Mouse (Mus musculus) kidney, postnatal 36 days (tissue): ENCODE measurements at regions not wholly inside any gene's neighbourhood (a gene's known extent, or its start where the extent isn't known, plus 50 kb on each side); places are given as distances from the start of the nearest gene placed in this dataset.
"Not testable (repeated sequence)": the region's sequence is repeated elsewhere in the genome, so short reads cannot be mapped to it uniquely, and the experiment has no call there.

Experiments
- DNase-seq, 2 experiments: peaks; one replicate each; pipeline ENCODE4 v3.0.0; 2021 to 2022; ENCODE audit warnings: mixed read lengths in 2 of 2

- no peak for DNase-seq
Measured at GRCm38 (mm10) chr2:39420696-39421095, 194.4 kb upstream of the Ppp6c start.

- DNase-seq: no peak
Measured at GRCm38 (mm10) chr2:39400336-39400735, 174.1 kb upstream of the Ppp6c start.

DNA sequence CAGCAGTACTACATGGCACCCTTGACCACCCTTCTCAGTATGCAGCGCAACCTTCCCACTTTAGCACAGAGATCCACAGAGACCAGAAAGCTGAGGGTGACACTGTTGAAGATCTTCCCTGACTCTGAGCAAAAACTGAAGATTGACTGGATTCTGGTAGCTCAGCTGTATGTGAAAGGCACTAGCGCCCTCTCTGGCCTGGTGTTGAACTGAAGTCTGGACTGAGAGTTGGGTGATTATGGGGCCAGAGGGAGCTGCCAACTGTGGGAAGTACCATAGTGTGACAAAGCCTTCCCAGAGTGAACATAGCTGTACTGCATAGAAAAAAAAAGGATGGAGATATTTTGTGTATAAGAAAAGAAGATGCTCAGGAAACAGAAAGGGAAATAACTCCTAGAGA, 173.3 kb upstream of the Ppp6c start:
- no peak for DNase-seq

- peak in 1 of 2 experiments; percentile 6 for DNase-seq
Measured at GRCm38 (mm10) chr2:39394643-39395042, 168.4 kb upstream of the Ppp6c start.

DNA sequence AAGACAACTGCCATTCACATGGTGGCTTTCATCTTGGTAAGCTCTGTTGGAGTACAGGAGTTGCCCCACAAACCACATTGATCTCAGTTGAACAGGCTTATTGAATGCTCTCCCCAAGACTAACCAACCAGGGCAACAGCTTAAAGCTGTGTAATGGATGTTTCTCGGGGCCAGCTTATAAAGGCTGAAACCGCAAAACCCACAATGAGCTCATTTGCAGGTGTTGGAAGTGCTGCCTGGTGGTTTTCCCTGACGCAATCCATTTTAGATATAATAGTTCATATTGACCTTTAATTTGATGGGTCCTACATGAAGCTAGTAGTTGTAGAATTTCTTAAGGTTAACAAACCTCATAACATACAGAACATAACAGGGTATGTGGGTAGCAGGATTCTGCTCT, 151.0 kb upstream of the Ppp6c start:
- DNase-seq: no peak

- peak; percentile 92 to 95 for DNase-seq
Measured at GRCm38 (mm10) chr2:39373068-39373779, 147.0 kb upstream of the Ppp6c start.

GRCm38 (mm10) chr2:39344207-39344606, 118.0 kb upstream of the Ppp6c start:
- DNase-seq: no peak

GRCm38 (mm10) chr2:39340406-39340805, 114.2 kb upstream of the Ppp6c start:
- DNase-seq: no peak

GRCm38 (mm10) chr2:39338832-39339649, 112.8 kb upstream of the Ppp6c start:
- no peak for DNase-seq

DNA sequence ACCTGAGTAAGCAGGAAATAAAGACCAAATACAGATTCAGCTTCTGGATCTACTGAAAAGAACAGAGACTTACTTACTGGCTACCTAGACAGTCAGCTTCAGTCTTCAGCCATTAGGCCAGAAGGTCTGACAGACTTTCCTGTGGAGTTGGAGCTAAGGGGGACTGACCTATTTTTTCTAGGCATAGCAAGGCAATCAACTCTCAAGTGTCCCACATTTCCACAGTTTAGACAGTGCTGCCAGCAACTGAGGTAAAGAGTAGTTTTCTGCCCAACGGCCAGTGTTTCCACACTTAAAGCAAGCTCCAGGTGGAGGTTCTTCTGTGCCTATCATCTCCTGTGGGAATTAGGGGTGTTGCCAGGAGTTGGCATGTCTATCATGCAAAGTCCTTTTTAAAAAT, 111.3 kb upstream of the Ppp6c start:
- no peak for DNase-seq

DNA sequence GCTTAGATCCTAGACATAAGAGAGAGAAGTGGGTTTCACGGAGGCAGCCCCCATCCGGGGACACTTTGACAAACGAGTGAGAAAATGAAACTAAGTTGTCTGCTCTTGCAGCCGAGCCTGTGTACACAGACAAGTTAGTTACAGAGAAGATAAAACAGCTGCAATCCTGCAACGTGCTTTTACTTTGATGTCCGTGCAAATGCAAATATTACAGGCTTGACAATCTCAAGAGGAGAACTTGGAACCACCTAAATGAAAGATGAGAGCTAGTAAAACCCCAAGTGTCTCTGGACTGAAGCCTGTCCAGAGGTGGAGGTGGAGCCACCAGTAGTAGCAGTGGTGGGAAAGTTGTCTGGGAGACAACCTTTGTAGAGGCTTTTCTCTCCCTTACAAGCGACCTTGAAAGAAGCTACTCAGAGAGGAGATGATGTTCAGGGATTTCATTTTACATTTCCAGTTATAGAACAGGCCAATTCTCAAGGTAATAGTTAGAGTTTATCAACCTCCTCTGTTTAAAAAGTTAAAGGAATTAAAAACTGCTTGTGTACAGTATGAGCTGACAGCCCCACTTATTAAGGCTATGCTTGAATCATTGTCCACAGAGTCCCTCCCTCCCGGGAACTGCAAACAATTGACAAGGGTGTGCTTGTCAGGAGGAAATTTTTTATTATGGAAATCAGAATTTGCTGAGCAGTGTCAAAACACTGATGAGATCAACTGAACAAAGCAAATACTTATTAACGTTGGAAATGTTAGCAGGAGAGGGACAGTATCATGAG, 99.7 kb upstream of the Ppp6c start:
- no peak for DNase-seq

GRCm38 (mm10) chr2:39325122-39325521, 98.9 kb upstream of the Ppp6c start:
- not testable (repeated sequence) for DNase-seq

DNA sequence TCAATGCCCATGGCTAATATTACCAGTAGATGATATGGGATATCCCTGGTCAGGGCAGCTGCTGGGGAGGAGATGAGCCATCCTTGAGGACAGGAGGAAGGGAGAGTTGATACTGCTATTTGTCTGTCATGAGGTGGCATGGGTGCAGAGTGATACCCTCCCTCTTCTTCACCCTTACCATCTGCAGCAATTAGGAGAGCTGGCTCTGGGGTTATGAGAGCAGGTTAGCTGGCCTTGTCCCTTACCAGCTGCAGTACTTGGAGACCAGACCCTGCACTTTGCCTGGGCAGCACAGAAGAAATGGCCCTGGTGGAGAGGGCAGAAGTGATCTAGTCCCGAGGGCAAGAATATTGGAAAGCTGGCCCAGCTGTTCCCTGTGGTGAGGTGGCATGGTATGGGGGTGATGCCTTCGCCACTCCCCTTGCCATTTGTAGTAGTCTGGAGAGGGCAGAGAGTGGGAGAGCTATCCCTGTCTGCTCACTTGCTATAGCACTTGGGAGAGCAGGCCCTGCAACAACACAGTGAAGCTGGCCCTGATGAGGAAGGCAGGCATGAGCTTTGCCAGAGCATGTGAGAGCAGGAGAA, 73.6 kb upstream of the Ppp6c start:
- DNase-seq: no peak

DNA sequence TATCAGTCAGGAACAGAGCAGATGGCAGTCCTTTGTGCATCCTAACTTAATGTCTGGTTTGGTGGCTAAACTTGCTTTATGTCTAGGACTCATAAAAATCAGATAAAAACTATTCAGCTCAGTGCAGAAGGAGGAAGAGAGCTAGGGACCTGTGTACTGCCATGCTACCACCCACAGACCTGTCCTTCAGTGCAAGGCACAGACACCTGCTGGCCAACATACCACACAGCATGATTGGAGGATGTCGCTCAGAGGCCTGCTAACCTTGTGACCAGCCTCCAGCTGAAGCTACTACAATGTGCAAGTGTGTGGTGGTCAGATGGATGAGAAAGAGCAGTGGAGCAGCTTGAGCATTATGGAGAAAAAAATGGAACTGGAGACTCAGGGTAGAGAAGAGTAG, 73.0 kb upstream of the Ppp6c start:
- DNase-seq: no peak

- no peak for DNase-seq
Measured at GRCm38 (mm10) chr2:39295435-39295834, 69.2 kb upstream of the Ppp6c start.

- DNase-seq: no peak
Measured at GRCm38 (mm10) chr2:39278218-39278617, 52.0 kb upstream of the Ppp6c start.
